ENCODE assay signal across 27 mouse cellular contexts in genomic region chr12:108673546-108673945, GRCm38 (mm10). TPM values are rescaled to one million over a fixed set of nuclear protein-coding genes. Genes with fewer than 3 reads are reported as not detected.
DNase-seq lines count a peak whose midpoint lies in the region; ATAC-seq and TF ChIP-seq lines count a peak whose summit lies in the region.
"Had no signal": no experiment of that assay in that cellular context is flagged by ENCODE, and none has a peak within 500 bp of the region (broad histone marks: within the 10 kb centered on the region; RNA-seq: fewer than 3 reads in every experiment).

No protein-coding gene starts in this region.

- no peak for TF ChIP-seq POLR2A in cerebellum, adult 2 months (IDR thresholded peaks at IDR 0.05; ENCODE audit: borderline replicate concordance, insufficient read depth, low read length)

- DNase-seq in cerebellum, adult 2 months = peak; percentile 34 to 66
- DNase-seq in cerebellum, adult 8-10 months = no peak
- DNase-seq in heart, postnatal 4 days = no peak
- peak; percentile 44 to 45 for DNase-seq in cerebellum, postnatal 14 days
- no peak for DNase-seq in urinary bladder, postnatal 10 days (ENCODE audit: low spot score)
- no peak for DNase-seq in retina, postnatal 1 day
- DNase-seq: adrenal gland, adult 2 months; adrenal gland, postnatal 25 days; embryo, embryonic 11 days; heart, postnatal 10 days; kidney, adult 18-20 months had no signal

- H3K4me1 ChIP-seq in cerebellum, adult 2 months (ENCODE audit: control insufficient read depth, insufficient read depth, low read length) = peaks cover 19% of the 10 kb centered on the region
- peaks cover 10% of the 10 kb centered on the region for H3K4me1 ChIP-seq in heart, embryonic 16.5 days (ENCODE audit: control insufficient read depth, insufficient read depth, low read length)
- peaks cover 33% of the 10 kb centered on the region for H3K4me1 ChIP-seq in brown adipose tissue, adult 24 weeks (ENCODE audit: control insufficient read depth, insufficient read depth, insufficient read length, low read length)
- H3K4me1 ChIP-seq: embryonic facial prominence, embryonic 15.5 days; forebrain, embryonic 10.5 days had no signal

- no peak overlapping the region for H3K4me3 ChIP-seq in cerebellum, adult 2 months (replicated peaks; ENCODE audit: insufficient read depth, low read depth, low read length)
- no peak overlapping the region for H3K4me3 ChIP-seq in heart, embryonic 16.5 days (ENCODE audit: low read length)
- H3K4me3 ChIP-seq in brown adipose tissue, adult 24 weeks (ENCODE audit: insufficient read depth, low read depth, low read length) = no peak overlapping the region
- H3K4me3 ChIP-seq: embryonic facial prominence, embryonic 15.5 days; erythroblast, embryonic 14.5 days; forebrain, embryonic 10.5 days; heart, embryonic 13.5 days; intestine, embryonic 15.5 days; kidney, embryonic 15.5 days had no signal

- H3K4me2 ChIP-seq in heart, embryonic 16.5 days (ENCODE audit: low read depth, low read length) = no peak overlapping the region
- H3K4me2 ChIP-seq: embryonic facial prominence, embryonic 15.5 days; heart, embryonic 13.5 days; hindbrain, embryonic 14.5 days; intestine, embryonic 15.5 days; kidney, embryonic 15.5 days had no signal

- TF ChIP-seq CTCF in cerebellum, adult 2 months (IDR thresholded peaks at IDR 0.05; ENCODE audit: borderline replicate concordance, insufficient read depth, low read depth, low read length) = no peak

- no peak overlapping the region for H3K9ac ChIP-seq in heart, embryonic 16.5 days (ENCODE audit: low read length)
- H3K9ac ChIP-seq: embryonic facial prominence, embryonic 15.5 days; heart, embryonic 13.5 days; hindbrain, embryonic 14.5 days; intestine, embryonic 15.5 days; kidney, embryonic 15.5 days had no signal

- ATAC-seq in heart, embryonic 16.5 days (replicated peaks; ENCODE audit: extremely low read depth, insufficient read depth, low FRiP score) = no peak
- ATAC-seq: activated CD4-positive, CD25-positive, alpha-beta regulatory T cell, adult 4 months; forebrain, embryonic 14.5 days; intestine, embryonic 15.5 days; Patski had no signal

- no peaks in the 10 kb centered on the region for H3K9me3 ChIP-seq in heart, embryonic 16.5 days (replicated peaks; ENCODE audit: control insufficient read depth, low read length)
- H3K9me3 ChIP-seq: embryonic facial prominence, embryonic 15.5 days; forebrain, embryonic 10.5 days; heart, embryonic 13.5 days; intestine, embryonic 15.5 days; kidney, embryonic 15.5 days had no signal

- no peaks in the 10 kb centered on the region for H3K27me3 ChIP-seq in cerebellum, adult 2 months (ENCODE audit: control insufficient read depth, insufficient read depth, low read length)
- no peaks in the 10 kb centered on the region for H3K27me3 ChIP-seq in heart, embryonic 16.5 days (ENCODE audit: control insufficient read depth, insufficient read depth, low read length)
- H3K27me3 ChIP-seq: CH12.LX; embryonic facial prominence, embryonic 15.5 days; heart, embryonic 13.5 days; intestine, embryonic 15.5 days; kidney, embryonic 15.5 days; Patski had no signal

- 28% methylated on average over 3 of the region's 3 CpGs for WGBS in cerebellum, adult 2 months
- WGBS in heart, embryonic 16.5 days = 81% methylated on average over 3 of the region's 3 CpGs

- H3K27ac ChIP-seq in cerebellum, adult 2 months (ENCODE audit: insufficient read depth, low read length) = no peak overlapping the region
- peak overlapping the region; percentile 7; the same call in 1 of the 2 replicates for H3K27ac ChIP-seq in heart, embryonic 16.5 days (ENCODE audit: low read length)
- peak overlapping the region; percentile 47 for H3K27ac ChIP-seq in brown adipose tissue, adult 24 weeks (replicated peaks; ENCODE audit: low read depth, low read length)
- H3K27ac ChIP-seq: embryonic facial prominence, embryonic 15.5 days; forebrain, embryonic 10.5 days; heart, embryonic 13.5 days; hindbrain, embryonic 14.5 days; intestine, embryonic 15.5 days had no signal

- peaks cover 12% of the 10 kb centered on the region for H3K36me3 ChIP-seq in heart, embryonic 16.5 days (ENCODE audit: control insufficient read depth, insufficient read depth)

RNA-seq across cellular contexts. Expression of gene Degs2, which starts 28.6 kb away (rescaled TPM):
- polyA plus RNA-seq in cerebellum, adult 2 months (2012; rRNA removed) = 7.4 and 8.3 TPM in 2 replicates
- polyA plus RNA-seq in heart, embryonic 16.5 days (2015; fragmentation: Nextera tagmentation; extraction: Ambion mirVana) = 1.5 and 3.0 TPM in 2 replicates
- total RNA-seq in heart, postnatal 4 days (2021) = not detected
- not detected in 2 replicates for polyA plus RNA-seq in brown adipose tissue, adult 24 weeks (2012; ENCODE audit: insufficient read depth, insufficient read length, missing spikeins)
- total RNA-seq: adrenal gland, postnatal 25 days; CH12.LX; common myeloid progenitor, adult 5-6 weeks; gastrocnemius, postnatal 4 days; hematopoietic stem cell, adult 5-6 weeks had no signal
- polyA plus RNA-seq: erythroblast, embryonic 14.5 days had no signal

Comparison
In these comparisons a context has a peak if more than half of its experiments do, and no peak if none do; other contexts are left out.
1. DNase-seq: peak in cerebellum, adult 2 months (2 of 2) and cerebellum, postnatal 14 days (2 of 2); none in cerebellum, adult 8-10 months (single experiment), heart, postnatal 4 days (single experiment), urinary bladder, postnatal 10 days (single experiment) and retina, postnatal 1 day (single experiment).